Mouse (Mus musculus): ENCODE data around the gene Gm32802. TPM values are rescaled to one million over a fixed set of nuclear protein-coding genes. Genes with fewer than 3 reads are reported as not detected.
"Not testable (repeated sequence)": the region's sequence is repeated elsewhere in the genome, so short reads cannot be mapped to it uniquely, and the experiment has no call there.

Gm32802 gene
- not detected in 2 replicates for polyA plus RNA-seq (2016; fragmentation: Nextera tagmentation; extraction: Ambion mirVana)

- H3K27ac ChIP-seq (ENCODE audit: poor library complexity, severe bottlenecking); H3K4me3 ChIP-seq; H3K9ac ChIP-seq; H3K36me3 ChIP-seq; H3K27me3 ChIP-seq (replicated peaks); H3K9me3 ChIP-seq (replicated peaks); H3K4me2 ChIP-seq; ATAC-seq (ENCODE audit: insufficient number of reproducible peaks, low FRiP score); H3K4me1 ChIP-seq (replicated peaks): not testable (repeated sequence)
- no CpG with 5 or more reads among the region's 13 CpGs for WGBS
Observed at GRCm38 (mm10) chr10:118258388-118258787, at the start of gene Gm32802. Gene Gm32802 (plus strand): TSS chr10:118258688.

- H3K9ac ChIP-seq; H3K4me1 ChIP-seq (replicated peaks); H3K27me3 ChIP-seq (replicated peaks); H3K9me3 ChIP-seq (replicated peaks); H3K4me3 ChIP-seq; H3K27ac ChIP-seq (ENCODE audit: poor library complexity, severe bottlenecking); H3K4me2 ChIP-seq; H3K36me3 ChIP-seq; ATAC-seq (ENCODE audit: insufficient number of reproducible peaks, low FRiP score): not testable (repeated sequence)
- WGBS: 84% methylated on average over 2 of the region's 4 CpGs
Observed at GRCm38 (mm10) chr10:118215719-118216393, 42.6 kb upstream of the Gm32802 start.

- H3K27me3 ChIP-seq (replicated peaks); H3K4me1 ChIP-seq (replicated peaks); H3K27ac ChIP-seq (ENCODE audit: poor library complexity, severe bottlenecking); H3K4me3 ChIP-seq; H3K9me3 ChIP-seq (replicated peaks); ATAC-seq (ENCODE audit: insufficient number of reproducible peaks, low FRiP score); H3K36me3 ChIP-seq; H3K9ac ChIP-seq; H3K4me2 ChIP-seq: not testable (repeated sequence)
- 100% methylated on average over 1 of the region's 2 CpGs for WGBS
Observed at GRCm38 (mm10) chr10:118227629-118228028, 30.9 kb upstream of the Gm32802 start.

- H3K4me2 ChIP-seq; H3K27me3 ChIP-seq (replicated peaks); H3K4me3 ChIP-seq; H3K9me3 ChIP-seq (replicated peaks); ATAC-seq (ENCODE audit: insufficient number of reproducible peaks, low FRiP score); H3K4me1 ChIP-seq (replicated peaks); H3K9ac ChIP-seq; H3K36me3 ChIP-seq; H3K27ac ChIP-seq (ENCODE audit: poor library complexity, severe bottlenecking): not testable (repeated sequence)
- WGBS: 69% methylated on average over 2 of the region's 5 CpGs
Observed at GRCm38 (mm10) chr10:118232607-118233006, 25.9 kb upstream of the Gm32802 start.

GRCm38 (mm10) chr10:118240680-118241079 lies 17.8 kb upstream of the Gm32802 start, which contains the start of gene Gm32717:
Gene Gm32717 (minus strand): TSS chr10:118240780.
- H3K27me3 ChIP-seq (replicated peaks); H3K36me3 ChIP-seq; H3K9me3 ChIP-seq (replicated peaks); H3K9ac ChIP-seq; H3K27ac ChIP-seq (ENCODE audit: poor library complexity, severe bottlenecking); H3K4me1 ChIP-seq (replicated peaks); ATAC-seq (ENCODE audit: insufficient number of reproducible peaks, low FRiP score); H3K4me3 ChIP-seq; H3K4me2 ChIP-seq: not testable (repeated sequence)
- WGBS: no CpG with 5 or more reads among the region's 13 CpGs

- H3K9me3 ChIP-seq (replicated peaks); H3K4me1 ChIP-seq (replicated peaks); H3K36me3 ChIP-seq; ATAC-seq (ENCODE audit: insufficient number of reproducible peaks, low FRiP score); H3K4me3 ChIP-seq; H3K27me3 ChIP-seq (replicated peaks); H3K4me2 ChIP-seq; H3K27ac ChIP-seq (ENCODE audit: poor library complexity, severe bottlenecking); H3K9ac ChIP-seq: not testable (repeated sequence)
- WGBS: 75% methylated on average over 11 of the region's 11 CpGs
Observed at GRCm38 (mm10) chr10:118249006-118249595, 9.4 kb upstream of the Gm32802 start.

GRCm38 (mm10) chr10:118250852-118251295 lies 7.6 kb upstream of the Gm32802 start:
- Histone ChIP-seq H3K4me2 (no peak overlapping the region), H3K4me3 (no peak overlapping the region), H3K4me1 (replicated peaks) (no peaks in the 10 kb centered on the region), H3K27ac (ENCODE audit: poor library complexity, severe bottlenecking) (no peak overlapping the region), H3K9ac (no peak overlapping the region), H3K9me3 (replicated peaks) (no peaks in the 10 kb centered on the region), H3K27me3 (replicated peaks) (no peaks in the 10 kb centered on the region), H3K36me3 (no peaks in the 10 kb centered on the region)
- WGBS: 60% methylated on average over 10 of the region's 10 CpGs
- ATAC-seq (ENCODE audit: insufficient number of reproducible peaks, low FRiP score): no peak

- H3K36me3 ChIP-seq; H3K4me3 ChIP-seq; ATAC-seq (ENCODE audit: insufficient number of reproducible peaks, low FRiP score); H3K9me3 ChIP-seq (replicated peaks); H3K27ac ChIP-seq (ENCODE audit: poor library complexity, severe bottlenecking); H3K4me1 ChIP-seq (replicated peaks); H3K9ac ChIP-seq; H3K4me2 ChIP-seq; H3K27me3 ChIP-seq (replicated peaks): not testable (repeated sequence)
- WGBS: 44% methylated on average over 4 of the region's 8 CpGs
Observed at GRCm38 (mm10) chr10:118268812-118269211, 10.3 kb downstream of the Gm32802 start.

GRCm38 (mm10) chr10:118271416-118271815 lies 12.9 kb downstream of the Gm32802 start:
- 100% methylated on average over 1 of the region's 2 CpGs for WGBS
- not testable (repeated sequence) for H3K27me3 ChIP-seq (replicated peaks); ATAC-seq (ENCODE audit: insufficient number of reproducible peaks, low FRiP score)

GRCm38 (mm10) chr10:118278069-118278468 lies 19.6 kb downstream of the Gm32802 start:
- not testable (repeated sequence) for H3K27me3 ChIP-seq (replicated peaks); H3K9me3 ChIP-seq (replicated peaks); H3K9ac ChIP-seq; H3K4me3 ChIP-seq; H3K4me1 ChIP-seq (replicated peaks); H3K4me2 ChIP-seq; H3K27ac ChIP-seq (ENCODE audit: poor library complexity, severe bottlenecking); ATAC-seq (ENCODE audit: insufficient number of reproducible peaks, low FRiP score); H3K36me3 ChIP-seq
- no CpG with 5 or more reads among the region's 4 CpGs for WGBS

More at GRCm38 (mm10) chr10:118271416-118271815, 12.9 kb downstream of the Gm32802 start:
- not testable (repeated sequence) for H3K27ac ChIP-seq (ENCODE audit: poor library complexity, severe bottlenecking); H3K4me3 ChIP-seq; H3K9ac ChIP-seq; H3K36me3 ChIP-seq; H3K9me3 ChIP-seq (replicated peaks); H3K4me1 ChIP-seq (replicated peaks); H3K4me2 ChIP-seq

GRCm38 (mm10) chr10:118282565-118282964 lies 24.1 kb downstream of the Gm32802 start:
- not testable (repeated sequence) for H3K9me3 ChIP-seq (replicated peaks); H3K27me3 ChIP-seq (replicated peaks); H3K9ac ChIP-seq; H3K36me3 ChIP-seq; H3K4me3 ChIP-seq; H3K4me2 ChIP-seq; H3K27ac ChIP-seq (ENCODE audit: poor library complexity, severe bottlenecking); ATAC-seq (ENCODE audit: insufficient number of reproducible peaks, low FRiP score); H3K4me1 ChIP-seq (replicated peaks)
- WGBS: 67% methylated on average over 7 of the region's 7 CpGs

- not testable (repeated sequence) for H3K27me3 ChIP-seq (replicated peaks); H3K4me2 ChIP-seq; ATAC-seq (ENCODE audit: insufficient number of reproducible peaks, low FRiP score); H3K4me3 ChIP-seq; H3K36me3 ChIP-seq; H3K4me1 ChIP-seq (replicated peaks); H3K9ac ChIP-seq; H3K27ac ChIP-seq (ENCODE audit: poor library complexity, severe bottlenecking); H3K9me3 ChIP-seq (replicated peaks)
- 67% methylated on average over 3 of the region's 5 CpGs for WGBS
Observed at GRCm38 (mm10) chr10:118283016-118283415, 24.5 kb downstream of the Gm32802 start.

Measured in heart, embryonic 12.5 days (tissue).